Mouse (Mus musculus): Measurements from ENCODE around the gene Fry. TPM values are rescaled to one million over a fixed set of nuclear protein-coding genes. Genes with fewer than 3 reads are reported as not detected.
A peak's percentile ranks its signal among the peaks of the same experiment; 100 is the strongest.

The Fry gene
- polyA plus RNA-seq, 1 experiment from 2014 or later: 14.7 TPM

DNA sequence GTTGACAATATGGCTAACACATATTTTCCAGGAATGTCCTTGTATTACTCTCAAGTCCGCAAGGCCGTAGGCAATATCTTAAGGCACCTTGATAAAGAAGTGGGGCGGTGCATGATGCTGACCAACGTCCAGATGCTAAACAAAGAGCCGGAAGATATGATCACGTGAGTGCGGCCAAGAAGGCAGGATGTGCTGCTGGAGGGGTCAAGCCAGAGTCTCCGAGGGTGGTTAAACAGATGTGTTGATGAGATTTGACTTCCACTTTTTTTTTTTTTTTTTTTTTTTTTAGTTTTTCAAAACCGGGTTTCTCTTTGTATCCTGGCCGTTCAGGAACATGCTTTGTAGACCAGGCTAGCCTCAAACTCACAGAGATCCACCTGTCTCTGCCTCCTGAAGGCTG is 262.3 kb downstream of the Fry start:
- Histone ChIP-seq H3K27me3 (ENCODE audit: insufficient read depth, poor library complexity, severe bottlenecking) (no peaks in the 10 kb centered on the region), H3K9me3 (no peaks in the 10 kb centered on the region), H3K27ac (no peak overlapping the region), H3K36me3 (peaks cover 62% of the 10 kb centered on the region), H3K4me3 (no peak overlapping the region), H3K4me1 (peaks cover 21% of the 10 kb centered on the region)
- 81% methylated on average over 10 of the region's 10 CpGs for WGBS
- no peak for DNase-seq (ENCODE audit: low spot score)

GRCm38 (mm10) chr5:150382411-150382810 is 264.0 kb downstream of the Fry start:
- peaks cover 75% of the 10 kb centered on the region for H3K36me3 ChIP-seq
- WGBS: 69% methylated on average over 5 of the region's 5 CpGs

DNA sequence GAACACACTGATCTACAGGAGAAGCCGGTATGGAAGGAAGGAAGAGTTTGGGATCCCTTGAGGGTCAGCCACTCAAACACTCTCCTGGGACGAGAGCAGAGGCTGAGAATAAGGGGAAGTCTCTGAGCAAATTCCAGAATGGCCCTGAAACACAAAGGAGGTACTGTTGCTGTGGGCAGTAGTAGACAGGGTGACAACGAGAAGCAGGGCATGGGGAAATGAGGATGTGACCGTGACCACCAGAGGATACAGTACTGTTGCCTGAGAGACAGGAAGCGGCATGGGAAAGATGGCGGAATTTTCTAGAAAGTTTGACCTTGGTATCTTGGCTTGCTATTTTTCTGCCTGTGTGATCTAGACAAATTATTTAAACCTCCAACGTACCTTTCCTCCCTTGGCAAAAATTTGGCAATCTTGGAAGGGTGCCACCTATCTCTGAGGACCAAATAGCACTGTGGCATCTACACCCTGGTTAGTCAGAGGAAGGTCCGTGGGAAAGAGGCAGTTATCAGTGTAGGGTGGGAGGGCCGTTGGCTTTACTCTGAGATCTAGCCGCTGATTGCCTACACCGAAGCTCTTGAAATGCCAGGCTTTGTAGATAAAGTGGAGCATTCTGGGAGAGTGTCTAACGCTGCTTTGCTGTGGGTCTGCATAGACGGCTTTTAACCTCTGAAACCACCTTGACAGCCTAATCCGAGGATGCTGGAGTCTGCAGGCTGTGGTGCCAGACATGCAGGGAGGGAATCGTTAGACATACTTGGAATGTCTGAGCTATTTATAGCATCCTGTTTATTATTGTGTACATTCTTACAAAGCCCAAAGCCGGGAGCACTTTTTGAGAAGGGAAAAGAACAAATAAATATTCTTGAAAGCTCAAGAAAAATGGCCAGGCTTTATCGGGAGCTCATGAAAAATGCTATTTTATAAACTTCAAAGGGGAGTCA is 266.1 kb downstream of the Fry start:
- Histone ChIP-seq H3K27me3 (ENCODE audit: insufficient read depth, poor library complexity, severe bottlenecking) (no peaks in the 10 kb centered on the region), H3K27ac (peak overlapping the region; percentile 85), H3K9me3 (no peaks in the 10 kb centered on the region), H3K4me3 (no peak overlapping the region; the same call in 1 of the 2 replicates), H3K36me3 (peaks cover 73% of the 10 kb centered on the region), H3K4me1 (peaks cover 24% of the 10 kb centered on the region)
- 35% methylated on average over 17 of the region's 17 CpGs for WGBS
- DNase-seq (ENCODE audit: low spot score): no peak

More at GRCm38 (mm10) chr5:150382411-150382810, 264.0 kb downstream of the Fry start:
- peaks cover 23% of the 10 kb centered on the region for H3K4me1 ChIP-seq
- H3K9me3 ChIP-seq: no peaks in the 10 kb centered on the region
- H3K27me3 ChIP-seq (ENCODE audit: insufficient read depth, poor library complexity, severe bottlenecking): no peaks in the 10 kb centered on the region
- H3K27ac ChIP-seq: peak overlapping the region; percentile 29; the same call in 1 of the 2 replicates
- H3K4me3 ChIP-seq: no peak overlapping the region
- no peak for DNase-seq (ENCODE audit: low spot score)

GRCm38 (mm10) chr5:150385224-150385623 is 266.8 kb downstream of the Fry start:
- Histone ChIP-seq H3K9me3 (no peaks in the 10 kb centered on the region), H3K4me1 (peaks cover 31% of the 10 kb centered on the region), H3K27ac (peak overlapping the region; percentile 85), H3K4me3 (no peak overlapping the region; the same call in 1 of the 2 replicates), H3K36me3 (peaks cover 66% of the 10 kb centered on the region), H3K27me3 (ENCODE audit: insufficient read depth, poor library complexity, severe bottlenecking) (no peaks in the 10 kb centered on the region)
- DNase-seq (ENCODE audit: low spot score): no peak
- 64% methylated on average over 7 of the region's 7 CpGs for WGBS

- H3K27ac ChIP-seq: peak overlapping the region; percentile 80
- DNase-seq (ENCODE audit: low spot score): no peak
- 0 out of 2 replicates have a peak, but pooled peaks cover 2% of the 10 kb centered on the region for H3K9me3 ChIP-seq
- H3K36me3 ChIP-seq: peaks cover 57% of the 10 kb centered on the region
- H3K4me1 ChIP-seq: peaks cover 33% of the 10 kb centered on the region
- 71% methylated on average over 12 of the region's 12 CpGs for WGBS
- H3K27me3 ChIP-seq (ENCODE audit: insufficient read depth, poor library complexity, severe bottlenecking): no peaks in the 10 kb centered on the region
- no peak overlapping the region for H3K4me3 ChIP-seq
These were observed 270.2 kb downstream of the Fry start for GRCm38 (mm10) chr5:150388623-150389022.

- H3K4me3 ChIP-seq: no peak overlapping the region
- peaks cover 21% of the 10 kb centered on the region for H3K4me1 ChIP-seq
- H3K27ac ChIP-seq: peak overlapping the region; percentile 83
- WGBS: 40% methylated on average over 10 of the region's 10 CpGs
- H3K9me3 ChIP-seq: peaks cover 10% of the 10 kb centered on the region; the same call in 1 of the 2 replicates
- no peak for DNase-seq (ENCODE audit: low spot score)
- H3K27me3 ChIP-seq (ENCODE audit: insufficient read depth, poor library complexity, severe bottlenecking): no peaks in the 10 kb centered on the region
- peaks cover 64% of the 10 kb centered on the region for H3K36me3 ChIP-seq
These were observed 271.3 kb downstream of the Fry start for GRCm38 (mm10) chr5:150389589-150390377.

GRCm38 (mm10) chr5:150390422-150390821 is 272.0 kb downstream of the Fry start:
- H3K4me3 ChIP-seq: no peak overlapping the region
- H3K36me3 ChIP-seq: peaks cover 71% of the 10 kb centered on the region
- H3K27ac ChIP-seq: peak overlapping the region; percentile 83
- H3K4me1 ChIP-seq: peaks cover 16% of the 10 kb centered on the region
- peak; percentile 93 for DNase-seq (ENCODE audit: low spot score)
- WGBS: 11% methylated on average over 7 of the region's 7 CpGs
- H3K27me3 ChIP-seq (ENCODE audit: insufficient read depth, poor library complexity, severe bottlenecking): no peaks in the 10 kb centered on the region
- peaks cover 10% of the 10 kb centered on the region; the same call in 1 of the 2 replicates for H3K9me3 ChIP-seq

- Histone ChIP-seq H3K4me3 (no peak overlapping the region), H3K27ac (no peak overlapping the region), H3K4me1 (peaks cover 9% of the 10 kb centered on the region), H3K36me3 (peaks cover 74% of the 10 kb centered on the region), H3K9me3 (peaks cover 10% of the 10 kb centered on the region; the same call in 1 of the 2 replicates), H3K27me3 (ENCODE audit: insufficient read depth, poor library complexity, severe bottlenecking) (no peaks in the 10 kb centered on the region)
- no peak for DNase-seq (ENCODE audit: low spot score)
- whole genome bisulfite sequencing: 95% methylated on average over 6 of the region's 6 CpGs
These were observed 276.2 kb downstream of the Fry start for GRCm38 (mm10) chr5:150394645-150395044.

GRCm38 (mm10) chr5:150402832-150403447 is 284.5 kb downstream of the Fry start:
- peak overlapping the region; percentile 59 for H3K27ac ChIP-seq
- peak overlapping the region; percentile 35; the same call in 1 of the 2 replicates for H3K4me3 ChIP-seq
- 27% methylated on average over 13 of the region's 13 CpGs for WGBS

GRCm38 (mm10) chr5:150404867-150405266 is 286.4 kb downstream of the Fry start:
- no peak for DNase-seq (ENCODE audit: low spot score)
- peaks cover 55% of the 10 kb centered on the region for H3K36me3 ChIP-seq

More at GRCm38 (mm10) chr5:150402832-150403447, 284.5 kb downstream of the Fry start:
- peaks cover 72% of the 10 kb centered on the region for H3K36me3 ChIP-seq
- peaks cover 3% of the 10 kb centered on the region; the same call in 1 of the 2 replicates for H3K4me1 ChIP-seq
- no peak for DNase-seq (ENCODE audit: low spot score)
- no peaks in the 10 kb centered on the region; the same call in 1 of the 2 replicates for H3K9me3 ChIP-seq
- no peaks in the 10 kb centered on the region for H3K27me3 ChIP-seq (ENCODE audit: insufficient read depth, poor library complexity, severe bottlenecking)

GRCm38 (mm10) chr5:150408979-150409378 is 290.5 kb downstream of the Fry start:
- Histone ChIP-seq H3K36me3 (peaks cover 41% of the 10 kb centered on the region), H3K27ac (peak overlapping the region; percentile 56), H3K27me3 (ENCODE audit: insufficient read depth, poor library complexity, severe bottlenecking) (no peaks in the 10 kb centered on the region), H3K4me1 (peaks cover 16% of the 10 kb centered on the region), H3K9me3 (no peaks in the 10 kb centered on the region), H3K4me3 (no peak overlapping the region)
- 77% methylated on average over 8 of the region's 8 CpGs for whole genome bisulfite sequencing
- DNase-seq (ENCODE audit: low spot score): no peak

More at GRCm38 (mm10) chr5:150404867-150405266, 286.4 kb downstream of the Fry start:
- H3K27ac ChIP-seq: no peak overlapping the region
- H3K9me3 ChIP-seq: no peaks in the 10 kb centered on the region; the same call in 1 of the 2 replicates
- H3K27me3 ChIP-seq (ENCODE audit: insufficient read depth, poor library complexity, severe bottlenecking): no peaks in the 10 kb centered on the region
- 71% methylated on average over 8 of the region's 8 CpGs for WGBS
- H3K4me3 ChIP-seq: no peak overlapping the region
- peaks cover 10% of the 10 kb centered on the region for H3K4me1 ChIP-seq

GRCm38 (mm10) chr5:150409451-150410045 is 291.1 kb downstream of the Fry start:
- H3K27ac ChIP-seq: peak overlapping the region; percentile 56; the same call in 1 of the 2 replicates
- peaks cover 45% of the 10 kb centered on the region for H3K36me3 ChIP-seq
- no peak overlapping the region for H3K4me3 ChIP-seq
- 0 out of 2 replicates have a peak, but pooled peaks cover under 1% of the 10 kb centered on the region for H3K9me3 ChIP-seq
- no peak for DNase-seq (ENCODE audit: low spot score)
- H3K27me3 ChIP-seq (ENCODE audit: insufficient read depth, poor library complexity, severe bottlenecking): no peaks in the 10 kb centered on the region
- 68% methylated on average over 15 of the region's 15 CpGs for WGBS
- H3K4me1 ChIP-seq: peaks cover 16% of the 10 kb centered on the region

Data from heart, embryonic 10.5 days (tissue).